Mouse (Mus musculus): ENCODE results near the gene Dctd. TPM values are rescaled to one million over a fixed set of nuclear protein-coding genes. Genes with fewer than 3 reads are reported as not detected.

Gene Dctd
- total and polyA plus RNA-seq, 3 experiments: 12.6 to 55.0 (median 19.2) TPM

- ATAC-seq (ENCODE audit: extremely low read depth, insufficient number of reproducible peaks, low FRiP score, poor library complexity, severe bottlenecking): peak; percentile 95
- DNase-seq (ENCODE audit: low spot score): peak; percentile 85
These were observed 11.2 kb downstream of the Dctd start for GRCm38 (mm10) chr8:48109856-48110780.

GRCm38 (mm10) chr8:48114591-48114990 lies 15.7 kb downstream of the Dctd start:
- Histone ChIP-seq H3K4me3 (ENCODE audit: low read depth, low read length) (no peak overlapping the region), H3K9me3 (replicated peaks) (no peaks in the 10 kb centered on the region; the same call in 1 of the 2 replicates), H3K27me3 (ENCODE audit: insufficient read depth, low read length) (no peaks in the 10 kb centered on the region), H3K36me3 (replicated peaks) (peaks cover 70% of the 10 kb centered on the region), H3K4me1 (ENCODE audit: insufficient read depth, low read depth, low read length) (peaks cover 18% of the 10 kb centered on the region)
- no peak for ATAC-seq (ENCODE audit: extremely low read depth, insufficient number of reproducible peaks, low FRiP score, poor library complexity, severe bottlenecking)
- no peak for TF ChIP-seq GATA2 (IDR thresholded peaks at IDR 0.05; ENCODE audit: borderline replicate concordance, low read depth, low read length)
- no peak for TF ChIP-seq GATA1 (IDR thresholded peaks at IDR 0.05; ENCODE audit: borderline replicate concordance, low read length)
- TF ChIP-seq POLR2AphosphoS5 (IDR thresholded peaks at IDR 0.05; ENCODE audit: insufficient replicate concordance, low read depth, low read length): no peak
- no peak for TF ChIP-seq TAL1 (conservative IDR thresholded peaks at IDR 0.05; ENCODE audit: low read depth, low read length)
- no peak for TF ChIP-seq CTCF (IDR thresholded peaks at IDR 0.05; ENCODE audit: low read depth, low read length)
- no peak for DNase-seq (ENCODE audit: low spot score)

More at GRCm38 (mm10) chr8:48109856-48110780, 11.2 kb downstream of the Dctd start:
- Histone ChIP-seq H3K9me3 (replicated peaks) (no peaks in the 10 kb centered on the region), H3K27me3 (ENCODE audit: insufficient read depth, low read length) (no peaks in the 10 kb centered on the region), H3K36me3 (replicated peaks) (peaks cover 30% of the 10 kb centered on the region), H3K4me3 (ENCODE audit: low read depth, low read length) (peak overlapping the region; percentile 88), H3K4me1 (ENCODE audit: insufficient read depth, low read depth, low read length) (peaks cover 26% of the 10 kb centered on the region)
- no peak for TF ChIP-seq POLR2AphosphoS5 (IDR thresholded peaks at IDR 0.05; ENCODE audit: insufficient replicate concordance, low read depth, low read length)
- TF ChIP-seq GATA2 (IDR thresholded peaks at IDR 0.05; ENCODE audit: borderline replicate concordance, low read depth, low read length): no peak

DNA sequence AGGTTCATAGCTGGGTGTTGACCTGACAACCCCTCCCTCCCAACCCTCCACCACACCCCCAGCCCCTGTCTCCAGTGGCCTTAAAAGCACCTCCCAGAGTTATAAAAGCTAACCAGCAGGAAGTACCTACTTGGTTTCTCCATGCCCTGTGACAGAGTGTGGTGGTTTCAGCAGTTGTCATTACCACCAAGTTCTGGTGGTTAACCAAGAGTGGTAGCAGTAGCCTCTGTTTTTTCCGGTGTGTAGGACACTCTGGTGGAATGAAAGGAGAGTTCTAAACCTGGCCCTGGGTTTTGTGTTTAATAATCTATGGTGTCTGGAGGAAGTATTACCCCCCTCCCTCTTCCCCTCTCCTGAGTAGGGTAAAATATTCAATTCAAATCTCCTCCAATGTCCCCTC lies 24.1 kb downstream of the Dctd start:
- peaks cover 86% of the 10 kb centered on the region for H3K36me3 ChIP-seq (replicated peaks)
- H3K27me3 ChIP-seq (ENCODE audit: insufficient read depth, low read length): no peaks in the 10 kb centered on the region
- no peaks in the 10 kb centered on the region for H3K4me1 ChIP-seq (ENCODE audit: insufficient read depth, low read depth, low read length)
- TF ChIP-seq TAL1 (conservative IDR thresholded peaks at IDR 0.05; ENCODE audit: low read depth, low read length) (no peak), GATA1 (IDR thresholded peaks at IDR 0.05; ENCODE audit: borderline replicate concordance, low read length) (no peak), GATA2 (IDR thresholded peaks at IDR 0.05; ENCODE audit: borderline replicate concordance, low read depth, low read length) (no peak), POLR2AphosphoS5 (IDR thresholded peaks at IDR 0.05; ENCODE audit: insufficient replicate concordance, low read depth, low read length) (no peak), CTCF (IDR thresholded peaks at IDR 0.05; ENCODE audit: low read depth, low read length) (no peak)
- no peak overlapping the region for H3K4me3 ChIP-seq (ENCODE audit: low read depth, low read length)
- DNase-seq (ENCODE audit: low spot score) (no peak), ATAC-seq (ENCODE audit: extremely low read depth, insufficient number of reproducible peaks, low FRiP score, poor library complexity, severe bottlenecking) (no peak)
- H3K9me3 ChIP-seq (replicated peaks): no peaks in the 10 kb centered on the region; the same call in 1 of the 2 replicates

DNA sequence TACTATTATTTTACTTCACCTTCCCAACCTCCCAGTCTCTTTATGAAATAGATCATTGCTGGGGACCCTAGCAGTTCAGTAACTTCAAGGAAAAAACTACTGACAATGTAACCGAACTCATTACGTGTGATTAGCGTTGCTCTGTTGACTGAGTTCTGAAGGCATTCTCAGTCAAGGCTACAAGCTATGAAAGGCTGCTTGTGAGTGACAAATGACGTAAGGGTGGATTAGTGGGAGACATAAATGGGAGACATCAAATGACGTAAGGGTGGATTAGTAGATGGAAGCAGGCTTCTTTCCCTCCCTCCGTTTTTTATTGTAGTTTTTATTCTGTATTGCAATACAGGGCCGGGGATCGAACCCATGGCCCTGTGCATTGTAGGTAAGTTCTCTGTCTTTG lies 26.0 kb downstream of the Dctd start:
- TF ChIP-seq GATA2 (IDR thresholded peaks at IDR 0.05; ENCODE audit: borderline replicate concordance, low read depth, low read length): no peak
- TF ChIP-seq TAL1 (conservative IDR thresholded peaks at IDR 0.05; ENCODE audit: low read depth, low read length): no peak
- TF ChIP-seq CTCF (IDR thresholded peaks at IDR 0.05; ENCODE audit: low read depth, low read length): no peak
- no peak for TF ChIP-seq POLR2AphosphoS5 (IDR thresholded peaks at IDR 0.05; ENCODE audit: insufficient replicate concordance, low read depth, low read length)
- TF ChIP-seq GATA1 (IDR thresholded peaks at IDR 0.05; ENCODE audit: borderline replicate concordance, low read length): no peak
- H3K4me3 ChIP-seq (ENCODE audit: low read depth, low read length): no peak overlapping the region
- ATAC-seq (ENCODE audit: extremely low read depth, insufficient number of reproducible peaks, low FRiP score, poor library complexity, severe bottlenecking): no peak
- peaks cover 89% of the 10 kb centered on the region for H3K36me3 ChIP-seq (replicated peaks)
- H3K27me3 ChIP-seq (ENCODE audit: insufficient read depth, low read length): no peaks in the 10 kb centered on the region
- no peaks in the 10 kb centered on the region for H3K4me1 ChIP-seq (ENCODE audit: insufficient read depth, low read depth, low read length)
- DNase-seq (ENCODE audit: low spot score): no peak
- H3K9me3 ChIP-seq (replicated peaks): no peaks in the 10 kb centered on the region

GRCm38 (mm10) chr8:48126954-48127353 lies 28.1 kb downstream of the Dctd start:
- peaks cover 93% of the 10 kb centered on the region for H3K36me3 ChIP-seq (replicated peaks)
- H3K9me3 ChIP-seq (replicated peaks): no peaks in the 10 kb centered on the region

DNA sequence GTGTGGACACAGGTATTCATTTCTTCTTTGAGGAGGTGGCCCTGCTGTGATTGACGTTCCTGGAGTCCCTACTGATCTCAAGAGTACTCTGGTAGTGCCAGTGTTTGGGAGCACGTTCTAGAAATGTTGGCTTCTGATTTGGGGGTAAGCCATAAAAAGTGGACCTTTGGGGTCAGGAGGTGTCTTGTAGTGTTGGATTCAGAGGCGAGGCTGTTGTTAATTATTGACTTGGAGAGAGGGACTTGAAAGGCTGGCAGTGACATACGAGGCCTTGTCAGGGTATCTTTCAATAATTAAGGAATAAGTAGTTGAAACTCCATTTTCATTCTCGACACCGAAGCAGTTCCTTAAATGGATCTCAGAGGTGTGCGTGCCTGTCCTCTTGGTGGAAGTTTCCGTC lies 31.4 kb downstream of the Dctd start:
- no peaks in the 10 kb centered on the region for H3K4me1 ChIP-seq (ENCODE audit: insufficient read depth, low read depth, low read length)
- H3K4me3 ChIP-seq (ENCODE audit: low read depth, low read length): no peak overlapping the region
- ATAC-seq (ENCODE audit: extremely low read depth, insufficient number of reproducible peaks, low FRiP score, poor library complexity, severe bottlenecking) (no peak), DNase-seq (ENCODE audit: low spot score) (no peak)
- peaks cover 96% of the 10 kb centered on the region for H3K36me3 ChIP-seq (replicated peaks)
- no peaks in the 10 kb centered on the region for H3K27me3 ChIP-seq (ENCODE audit: insufficient read depth, low read length)
- no peak for TF ChIP-seq POLR2AphosphoS5 (IDR thresholded peaks at IDR 0.05; ENCODE audit: insufficient replicate concordance, low read depth, low read length)
- TF ChIP-seq CTCF (IDR thresholded peaks at IDR 0.05; ENCODE audit: low read depth, low read length): no peak
- no peak for TF ChIP-seq GATA1 (IDR thresholded peaks at IDR 0.05; ENCODE audit: borderline replicate concordance, low read length)
- H3K9me3 ChIP-seq (replicated peaks): no peaks in the 10 kb centered on the region

More at GRCm38 (mm10) chr8:48126954-48127353, 28.1 kb downstream of the Dctd start:
- H3K4me1 ChIP-seq (ENCODE audit: insufficient read depth, low read depth, low read length): no peaks in the 10 kb centered on the region
- ATAC-seq (ENCODE audit: extremely low read depth, insufficient number of reproducible peaks, low FRiP score, poor library complexity, severe bottlenecking) (no peak), DNase-seq (ENCODE audit: low spot score) (no peak)
- TF ChIP-seq POLR2AphosphoS5 (IDR thresholded peaks at IDR 0.05; ENCODE audit: insufficient replicate concordance, low read depth, low read length): no peak
- TF ChIP-seq GATA1 (IDR thresholded peaks at IDR 0.05; ENCODE audit: borderline replicate concordance, low read length): no peak
- TF ChIP-seq GATA2 (IDR thresholded peaks at IDR 0.05; ENCODE audit: borderline replicate concordance, low read depth, low read length): no peak
- TF ChIP-seq TAL1 (conservative IDR thresholded peaks at IDR 0.05; ENCODE audit: low read depth, low read length): no peak
- TF ChIP-seq CTCF (IDR thresholded peaks at IDR 0.05; ENCODE audit: low read depth, low read length): no peak
- no peaks in the 10 kb centered on the region for H3K27me3 ChIP-seq (ENCODE audit: insufficient read depth, low read length)
- no peak overlapping the region for H3K4me3 ChIP-seq (ENCODE audit: low read depth, low read length)
